Mouse (Mus musculus) G1E (cell line): ENCODE data around the gene Wfdc10. TPM values are rescaled to one million over a fixed set of nuclear protein-coding genes. Genes with fewer than 3 reads are reported as not detected.

Experiments
- ATAC-seq: 2 replicates; pipeline ENCODE4 v1.8.0; 2016; ENCODE audit warnings: mild to moderate bottlenecking; ENCODE audit not compliant: insufficient number of reproducible peaks, poor library complexity, low FRiP score, severe bottlenecking; ENCODE audit errors: extremely low read depth
- DNase-seq: peaks from one replicate; pipeline ENCODE4 v3.0.0; 2012; ENCODE audit warnings: low spot score
- H3K27me3 ChIP-seq: 2 replicates; pipeline ENCODE4 v1.6.1; 2012; ENCODE audit warnings: mild to moderate bottlenecking, low read length, inconsistent platforms; ENCODE audit not compliant: insufficient read depth
- H3K36me3 ChIP-seq: replicated peaks from 2 replicates; pipeline ENCODE3; 2012; ENCODE audit warnings: mild to moderate bottlenecking, inconsistent platforms
- H3K4me1 ChIP-seq: 2 replicates; pipeline ENCODE4 v1.6.1; 2012; ENCODE audit warnings: low read depth, low read length, inconsistent platforms, mixed read lengths; ENCODE audit not compliant: insufficient read depth
- H3K4me3 ChIP-seq: 2 replicates; pipeline ENCODE4 v1.5.1; 2012; ENCODE audit warnings: low read depth, mild to moderate bottlenecking, inconsistent platforms, low read length, moderate library complexity, mixed read lengths
- H3K9me3 ChIP-seq: replicated peaks from 2 replicates; pipeline ENCODE4 v1.6.1; 2012; ENCODE audit warnings: inconsistent platforms
- CTCF ChIP-seq: IDR thresholded peaks from 2 replicates; pipeline ENCODE4 v1.5.1; 2012; ENCODE audit warnings: low read depth, low read length, inconsistent platforms, mixed read lengths
- GATA1 ChIP-seq: IDR thresholded peaks from 2 replicates; pipeline ENCODE4 v1.6.1; 2012; ENCODE audit warnings: borderline replicate concordance, low read length, inconsistent platforms, mixed read lengths
- GATA2 ChIP-seq: IDR thresholded peaks from 2 replicates; pipeline ENCODE4 v1.6.1; 2012; ENCODE audit warnings: low read depth, low read length, inconsistent platforms, borderline replicate concordance
- POLR2AphosphoS5 ChIP-seq: IDR thresholded peaks from 2 replicates; pipeline ENCODE4 v1.6.1; 2012; ENCODE audit warnings: low read depth, low read length, inconsistent platforms; ENCODE audit not compliant: insufficient replicate concordance
- TAL1 ChIP-seq: conservative IDR thresholded peaks from 2 replicates; pipeline ENCODE4 v1.6.1; 2012; ENCODE audit warnings: low read depth, low read length, inconsistent platforms, mixed read lengths
- polyA plus RNA-seq: library from polyadenylated mRNA; stranded (reverse); fragments of >175 nt; gene quantifications from 2 replicates; pipeline ENCODE4 v1.2.3, GENCODE M21; 2012
- total RNA-seq, 2 experiments: library from RNA; stranded (forward) in 1 of 2; stranded (reverse) in 1 of 2; fragments of 200-1000 nt in 1 of 2; fragments of >200 nt in 1 of 2; fragmentation: Nextera tagmentation in 1 of 2; gene quantifications; 2 replicates each; pipeline ENCODE4 v1.2.3; 2014 to 2017

Wfdc10 gene
- total and polyA plus RNA-seq, 3 experiments = not detected

- Histone ChIP-seq H3K4me1 (peaks cover 2% of the 10 kb centered on the region), H3K9me3 (no peaks in the 10 kb centered on the region), H3K27me3 (peaks cover 4% of the 10 kb centered on the region; the same call in 1 of the 2 replicates), H3K4me3 (no peak within 1 kb of the TSS), H3K36me3 (no peaks in the 10 kb centered on the region)
- ATAC-seq = no peak
- no peak for DNase-seq
- TF ChIP-seq GATA1 = no peak
- no peak for TF ChIP-seq CTCF
- no peak for TF ChIP-seq TAL1
- TF ChIP-seq POLR2AphosphoS5 = no peak
- no peak for TF ChIP-seq GATA2
Observed at GRCm38 (mm10) chr2:164684807-164685206, 29.0 kb downstream of the Wfdc10 start, which contains the start of gene Wfdc13. TSS of gene Wfdc13 (plus strand) at chr2:164685107.

- 0 out of 2 replicates have a peak, but pooled peaks cover 7% of the 10 kb centered on the region for H3K27me3 ChIP-seq
- no peak within 1 kb of the TSS for H3K4me3 ChIP-seq
- TF ChIP-seq CTCF (no peak), POLR2AphosphoS5 (no peak), TAL1 (no peak), GATA1 (no peak), GATA2 (no peak)
- H3K36me3 ChIP-seq = no peaks in the 10 kb centered on the region
- H3K4me1 ChIP-seq = no peaks in the 10 kb centered on the region
- ATAC-seq (no peak), DNase-seq (no peak)
- H3K9me3 ChIP-seq = no peaks in the 10 kb centered on the region
Observed at GRCm38 (mm10) chr2:164698201-164698600, 42.4 kb downstream of the Wfdc10 start, which contains the start of gene Spint4. TSS of gene Spint4 (plus strand) at chr2:164698501.

GRCm38 (mm10) chr2:164700959-164701358 is 45.1 kb downstream of the Wfdc10 start:
- DNase-seq (no peak), ATAC-seq (no peak)
- Histone ChIP-seq H3K27me3 (0 out of 2 replicates have a peak, but pooled peaks cover 7% of the 10 kb centered on the region), H3K9me3 (no peaks in the 10 kb centered on the region), H3K4me3 (no peak overlapping the region), H3K36me3 (no peaks in the 10 kb centered on the region), H3K4me1 (no peaks in the 10 kb centered on the region)
- no peak for TF ChIP-seq POLR2AphosphoS5
- TF ChIP-seq GATA2 = no peak
- no peak for TF ChIP-seq CTCF
- TF ChIP-seq TAL1 = no peak
- TF ChIP-seq GATA1 = no peak

- DNase-seq = no peak
- no peak for TF ChIP-seq POLR2AphosphoS5
- no peak for TF ChIP-seq GATA1
- TF ChIP-seq CTCF = no peak
- TF ChIP-seq GATA2 = no peak
- no peak for TF ChIP-seq TAL1
- H3K27me3 ChIP-seq = 0 out of 2 replicates have a peak, but pooled peaks cover 7% of the 10 kb centered on the region
Observed at GRCm38 (mm10) chr2:164701761-164702160, 45.9 kb downstream of the Wfdc10 start.

GRCm38 (mm10) chr2:164704235-164704634 is 48.4 kb downstream of the Wfdc10 start:
- Histone ChIP-seq H3K27me3 (0 out of 2 replicates have a peak, but pooled peaks cover 4% of the 10 kb centered on the region), H3K4me3 (no peak overlapping the region), H3K9me3 (no peaks in the 10 kb centered on the region), H3K36me3 (no peaks in the 10 kb centered on the region), H3K4me1 (no peaks in the 10 kb centered on the region)
- DNase-seq = no peak
- TF ChIP-seq POLR2AphosphoS5 = no peak
- no peak for TF ChIP-seq TAL1
- no peak for TF ChIP-seq GATA2
- no peak for TF ChIP-seq GATA1
- TF ChIP-seq CTCF = no peak
- no peak for ATAC-seq

More at GRCm38 (mm10) chr2:164701761-164702160, 45.9 kb downstream of the Wfdc10 start:
- H3K9me3 ChIP-seq = no peaks in the 10 kb centered on the region
- H3K4me1 ChIP-seq = no peaks in the 10 kb centered on the region
- no peaks in the 10 kb centered on the region for H3K36me3 ChIP-seq
- ATAC-seq = no peak
- no peak overlapping the region for H3K4me3 ChIP-seq

GRCm38 (mm10) chr2:164705328-164705727 is 49.5 kb downstream of the Wfdc10 start:
- no peaks in the 10 kb centered on the region for H3K36me3 ChIP-seq
- H3K9me3 ChIP-seq = no peaks in the 10 kb centered on the region
- no peak for TF ChIP-seq GATA2
- TF ChIP-seq CTCF = no peak
- TF ChIP-seq TAL1 = no peak
- no peak for TF ChIP-seq GATA1
- TF ChIP-seq POLR2AphosphoS5 = no peak
- no peak overlapping the region for H3K4me3 ChIP-seq
- ATAC-seq = no peak
- H3K27me3 ChIP-seq = 0 out of 2 replicates have a peak, but pooled peaks cover 4% of the 10 kb centered on the region
- H3K4me1 ChIP-seq = no peaks in the 10 kb centered on the region
- no peak for DNase-seq

- ATAC-seq (no peak), DNase-seq (no peak)
- H3K4me3 ChIP-seq = no peak overlapping the region
- H3K4me1 ChIP-seq = no peaks in the 10 kb centered on the region
- 0 out of 2 replicates have a peak, but pooled peaks cover under 1% of the 10 kb centered on the region for H3K27me3 ChIP-seq
- no peaks in the 10 kb centered on the region for H3K36me3 ChIP-seq
- H3K9me3 ChIP-seq = no peaks in the 10 kb centered on the region
- TF ChIP-seq GATA2 = no peak
Observed at GRCm38 (mm10) chr2:164705991-164706390, 50.1 kb downstream of the Wfdc10 start.

Other genes starting within 250 kb of the Wfdc10 start
Only the 20 nearest of the 31 such genes appear.
- gene Pigt, start 158.5 kb upstream of the Wfdc10 start, total RNA-seq (2014; fragmentation: Nextera tagmentation) = 68.5 and 84.3 TPM in 2 replicates
- gene Pigt, start 158.5 kb upstream of the Wfdc10 start, total RNA-seq (2017) = 22.9 and 23.2 TPM in 2 replicates
- 81.0 and 94.4 TPM in 2 replicates for gene Pigt, start 158.5 kb upstream of the Wfdc10 start, polyA plus RNA-seq
- gene Wfdc2, start 93.6 kb upstream of the Wfdc10 start, total RNA-seq (2014; fragmentation: Nextera tagmentation) = not detected in 2 replicates
- not detected in 2 replicates for gene Wfdc2, start 93.6 kb upstream of the Wfdc10 start, total RNA-seq (2017)
- gene Wfdc2, start 93.6 kb upstream of the Wfdc10 start, polyA plus RNA-seq = not detected in 2 replicates
- gene Spint3, start 82.6 kb upstream of the Wfdc10 start, total RNA-seq (2014; fragmentation: Nextera tagmentation) = not detected in 2 replicates
- gene Spint3, start 82.6 kb upstream of the Wfdc10 start, total RNA-seq (2017) = not detected in 2 replicates
- gene Spint3, start 82.6 kb upstream of the Wfdc10 start, polyA plus RNA-seq = not detected in 2 replicates
- gene Wfdc6a, start 70.6 kb upstream of the Wfdc10 start, total RNA-seq (2014; fragmentation: Nextera tagmentation) = not detected in 2 replicates
- not detected in 2 replicates for gene Wfdc6a, start 70.6 kb upstream of the Wfdc10 start, total RNA-seq (2017)
- gene Wfdc6a, start 70.6 kb upstream of the Wfdc10 start, polyA plus RNA-seq = not detected in 2 replicates
- gene Eppin, start 62.5 kb upstream of the Wfdc10 start, total RNA-seq (2014; fragmentation: Nextera tagmentation) = not detected in 2 replicates
- gene Eppin, start 62.5 kb upstream of the Wfdc10 start, total RNA-seq (2017) = not detected in 2 replicates
- not detected in 2 replicates for gene Eppin, start 62.5 kb upstream of the Wfdc10 start, polyA plus RNA-seq
- gene Wfdc6b, start 42.5 kb upstream of the Wfdc10 start, total RNA-seq (2014; fragmentation: Nextera tagmentation) = not detected in 2 replicates
- gene Wfdc6b, start 42.5 kb upstream of the Wfdc10 start, total RNA-seq (2017) = not detected in 2 replicates
- gene Wfdc6b, start 42.5 kb upstream of the Wfdc10 start, polyA plus RNA-seq = not detected in 2 replicates
- not detected in 2 replicates for gene Wfdc8, start 42.4 kb upstream of the Wfdc10 start, total RNA-seq (2014; fragmentation: Nextera tagmentation)
- gene Wfdc8, start 42.4 kb upstream of the Wfdc10 start, total RNA-seq (2017) = not detected in 2 replicates
- not detected in 2 replicates for gene Wfdc8, start 42.4 kb upstream of the Wfdc10 start, polyA plus RNA-seq
- not detected in 2 replicates for gene Wfdc16, start 17.2 kb upstream of the Wfdc10 start, total RNA-seq (2014; fragmentation: Nextera tagmentation)
- 0.17 TPM in 1 of 2 replicates, not detected in the other for gene Wfdc16, start 17.2 kb upstream of the Wfdc10 start, total RNA-seq (2017)
- not detected in 2 replicates for gene Wfdc16, start 17.2 kb upstream of the Wfdc10 start, polyA plus RNA-seq
- gene Wfdc9, start 537 bp downstream of the Wfdc10 start, total RNA-seq (2014; fragmentation: Nextera tagmentation) = not detected in 2 replicates
- gene Wfdc9, start 537 bp downstream of the Wfdc10 start, total RNA-seq (2017) = not detected in 2 replicates
- gene Wfdc9, start 537 bp downstream of the Wfdc10 start, polyA plus RNA-seq = not detected in 2 replicates
- gene Wfdc11, start 18.0 kb downstream of the Wfdc10 start, total RNA-seq (2014; fragmentation: Nextera tagmentation) = not detected in 2 replicates
- gene Wfdc11, start 18.0 kb downstream of the Wfdc10 start, total RNA-seq (2017) = not detected in 2 replicates
- gene Wfdc11, start 18.0 kb downstream of the Wfdc10 start, polyA plus RNA-seq = not detected in 2 replicates
- gene Wfdc13, start 29.1 kb downstream of the Wfdc10 start, total RNA-seq (2014; fragmentation: Nextera tagmentation) = not detected in 2 replicates
- gene Wfdc13, start 29.1 kb downstream of the Wfdc10 start, total RNA-seq (2017) = 0.11 TPM in 1 of 2 replicates, not detected in the other
- not detected in 2 replicates for gene Wfdc13, start 29.1 kb downstream of the Wfdc10 start, polyA plus RNA-seq
- not detected in 2 replicates for gene Spint4, start 42.5 kb downstream of the Wfdc10 start, total RNA-seq (2014; fragmentation: Nextera tagmentation)
- 0.16 TPM in 1 of 2 replicates, not detected in the other for gene Spint4, start 42.5 kb downstream of the Wfdc10 start, total RNA-seq (2017)
- gene Spint4, start 42.5 kb downstream of the Wfdc10 start, polyA plus RNA-seq = not detected in 2 replicates
- not detected in 2 replicates for gene Spint5, start 59.3 kb downstream of the Wfdc10 start, total RNA-seq (2014; fragmentation: Nextera tagmentation)
- not detected in 2 replicates for gene Spint5, start 59.3 kb downstream of the Wfdc10 start, total RNA-seq (2017)
- not detected in 2 replicates for gene Spint5, start 59.3 kb downstream of the Wfdc10 start, polyA plus RNA-seq
- 1.4 and 2.0 TPM in 2 replicates for gene Wfdc3, start 89.9 kb downstream of the Wfdc10 start, total RNA-seq (2014; fragmentation: Nextera tagmentation)
- 0.98 and 1.5 TPM in 2 replicates for gene Wfdc3, start 89.9 kb downstream of the Wfdc10 start, total RNA-seq (2017)
- gene Wfdc3, start 89.9 kb downstream of the Wfdc10 start, polyA plus RNA-seq = 0.03 TPM in 1 of 2 replicates, not detected in the other
- gene Dnttip1, start 89.9 kb downstream of the Wfdc10 start, total RNA-seq (2014; fragmentation: Nextera tagmentation) = 58.1 and 86.2 TPM in 2 replicates
- gene Dnttip1, start 89.9 kb downstream of the Wfdc10 start, total RNA-seq (2017) = 18.0 and 23.8 TPM in 2 replicates
- gene Dnttip1, start 89.9 kb downstream of the Wfdc10 start, polyA plus RNA-seq = 122 and 135 TPM in 2 replicates
- gene Ube2c, start 113.9 kb downstream of the Wfdc10 start, total RNA-seq (2014; fragmentation: Nextera tagmentation) = 351 and 411 TPM in 2 replicates
- gene Ube2c, start 113.9 kb downstream of the Wfdc10 start, total RNA-seq (2017) = 127 and 135 TPM in 2 replicates
- 102 and 111 TPM in 2 replicates for gene Ube2c, start 113.9 kb downstream of the Wfdc10 start, polyA plus RNA-seq
- gene Tnnc2, start 123.9 kb downstream of the Wfdc10 start, total RNA-seq (2014; fragmentation: Nextera tagmentation) = not detected in 2 replicates
- gene Tnnc2, start 123.9 kb downstream of the Wfdc10 start, total RNA-seq (2017) = not detected in 2 replicates
- gene Tnnc2, start 123.9 kb downstream of the Wfdc10 start, polyA plus RNA-seq = not detected in 2 replicates
- gene Snx21, start 129.8 kb downstream of the Wfdc10 start, total RNA-seq (2014; fragmentation: Nextera tagmentation) = 4.7 and 6.8 TPM in 2 replicates
- 1.3 and 1.7 TPM in 2 replicates for gene Snx21, start 129.8 kb downstream of the Wfdc10 start, total RNA-seq (2017)
- gene Snx21, start 129.8 kb downstream of the Wfdc10 start, polyA plus RNA-seq = 3.5 and 5.0 TPM in 2 replicates
- gene Acot8, start 148.8 kb downstream of the Wfdc10 start, total RNA-seq (2014; fragmentation: Nextera tagmentation) = 12.9 and 16.6 TPM in 2 replicates
- 20.8 and 24.0 TPM in 2 replicates for gene Acot8, start 148.8 kb downstream of the Wfdc10 start, total RNA-seq (2017)
- gene Acot8, start 148.8 kb downstream of the Wfdc10 start, polyA plus RNA-seq = 45.4 and 51.6 TPM in 2 replicates
- 7.1 and 10.2 TPM in 2 replicates for gene Zswim3, start 149.1 kb downstream of the Wfdc10 start, total RNA-seq (2014; fragmentation: Nextera tagmentation)
- gene Zswim3, start 149.1 kb downstream of the Wfdc10 start, total RNA-seq (2017) = 4.2 and 5.3 TPM in 2 replicates
- gene Zswim3, start 149.1 kb downstream of the Wfdc10 start, polyA plus RNA-seq = 1.1 and 1.2 TPM in 2 replicates